Mouse (Mus musculus): Measurements from ENCODE around the gene Zdhhc18.

The Zdhhc18 gene

GRCm38 (mm10) chr4:133557041-133557717, 92.8 kb downstream of the Zdhhc18 start:
- in situ Hi-C loops (cut with MseI, MboI), result no loop called here
